Mouse (Mus musculus) heart, postnatal 0 days (tissue): ENCODE data around the gene Osbpl9.

Experiments
- CTCF ChIP-seq: IDR thresholded peaks from 2 replicates; pipeline ENCODE4 v1.5.1; 2016; ENCODE audit warnings: antibody characterized with exemption, control low read depth, low read depth
- EP300 ChIP-seq: IDR thresholded peaks from 2 replicates; pipeline ENCODE4 v1.6.1; 2016; ENCODE audit warnings: antibody characterized with exemption, low read depth

DNA sequence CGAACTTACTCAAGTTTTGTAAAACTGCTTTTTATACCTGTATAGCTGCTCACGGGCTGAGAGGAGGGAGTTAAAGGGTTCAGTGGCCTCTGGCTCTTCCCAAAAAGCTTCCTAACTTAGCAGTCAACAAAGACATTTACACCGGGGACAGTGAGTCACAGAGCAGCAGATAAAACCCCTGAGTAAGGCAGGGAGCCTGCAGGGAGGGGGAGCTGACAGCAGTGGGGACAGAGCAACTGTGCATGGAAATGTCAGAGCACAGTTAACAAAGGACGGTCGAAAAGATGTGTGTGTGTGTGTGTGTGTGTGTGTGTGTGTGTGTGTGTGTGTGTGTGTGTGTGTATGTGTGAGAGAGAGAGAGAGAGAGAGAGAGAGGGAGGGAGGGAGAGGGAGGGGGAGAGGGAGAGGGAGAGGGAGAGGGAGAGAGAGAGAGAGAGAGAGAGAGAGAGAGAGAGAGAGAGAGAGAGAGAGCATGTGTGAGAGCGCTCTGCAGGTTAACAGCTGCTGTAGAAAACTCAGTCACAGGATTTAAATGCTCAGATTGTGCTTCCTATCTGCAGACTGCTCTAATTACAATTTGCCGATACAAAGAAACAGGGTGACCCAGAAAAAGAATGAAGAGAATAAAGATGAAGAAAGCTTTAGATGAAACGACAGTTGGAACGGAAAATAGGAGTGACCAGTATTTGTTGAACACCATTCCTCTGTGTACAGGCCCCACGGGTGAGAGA is 75.1 kb downstream of the Osbpl9 start:
- TF ChIP-seq EP300 (no peak), CTCF (no peak)
